Mouse (Mus musculus) fat pad, adult 2 months (tissue): ENCODE data around the gene Slc29a3.
A peak's percentile ranks its signal among the peaks of the same experiment; 100 is the strongest.
"Not testable (repeated sequence)": the region's sequence is repeated elsewhere in the genome, so short reads cannot be mapped to it uniquely, and the experiment has no call there.

Experiments
- DNase-seq: peaks from one replicate; pipeline ENCODE4 v3.0.0-alpha.2; 2011; ENCODE audit warnings: low read depth, low spot score; ENCODE audit errors: extremely low read depth

The Slc29a3 gene

GRCm38 (mm10) chr10:60768614-60769013 lies 16.0 kb upstream of the Slc29a3 start:
- no peak for DNase-seq

- DNase-seq, result no peak
Observed at GRCm38 (mm10) chr10:60767400-60767799, 14.8 kb upstream of the Slc29a3 start.

GRCm38 (mm10) chr10:60762126-60762525 lies 9.5 kb upstream of the Slc29a3 start:
- no peak for DNase-seq

GRCm38 (mm10) chr10:60760377-60760776 lies 7.8 kb upstream of the Slc29a3 start:
- DNase-seq, result peak; percentile 28

GRCm38 (mm10) chr10:60756992-60757391 lies 4.4 kb upstream of the Slc29a3 start:
- no peak for DNase-seq

GRCm38 (mm10) chr10:60756146-60756545 lies 3.6 kb upstream of the Slc29a3 start:
- DNase-seq, result no peak

- no peak for DNase-seq
Observed at GRCm38 (mm10) chr10:60753941-60754340, 1.3 kb upstream of the Slc29a3 start.

- no peak for DNase-seq
Observed at GRCm38 (mm10) chr10:60753261-60753660, 667 bp upstream of the Slc29a3 start.

GRCm38 (mm10) chr10:60747667-60748212 lies 4.9 kb downstream of the Slc29a3 start:
- no peak for DNase-seq

- DNase-seq, result no peak
Observed at GRCm38 (mm10) chr10:60746512-60746911, 6.1 kb downstream of the Slc29a3 start.

- DNase-seq, result no peak
Observed at GRCm38 (mm10) chr10:60744543-60745290, 7.9 kb downstream of the Slc29a3 start.

- no peak for DNase-seq
Observed at GRCm38 (mm10) chr10:60743681-60744080, 8.9 kb downstream of the Slc29a3 start.

GRCm38 (mm10) chr10:60742942-60743341 lies 9.7 kb downstream of the Slc29a3 start:
- DNase-seq, result no peak

GRCm38 (mm10) chr10:60742296-60742695 lies 10.3 kb downstream of the Slc29a3 start:
- DNase-seq, result not testable (repeated sequence)

- DNase-seq, result no peak
Observed at GRCm38 (mm10) chr10:60741435-60741834, 11.2 kb downstream of the Slc29a3 start.

- no peak for DNase-seq
Observed at GRCm38 (mm10) chr10:60739619-60740363, 12.8 kb downstream of the Slc29a3 start.

- DNase-seq, result no peak
Observed at GRCm38 (mm10) chr10:60737886-60738640, 14.5 kb downstream of the Slc29a3 start.

GRCm38 (mm10) chr10:60737169-60737728 lies 15.3 kb downstream of the Slc29a3 start:
- no peak for DNase-seq

GRCm38 (mm10) chr10:60735737-60736136 lies 16.9 kb downstream of the Slc29a3 start:
- no peak for DNase-seq

GRCm38 (mm10) chr10:60733471-60733870 lies 19.1 kb downstream of the Slc29a3 start:
- no peak for DNase-seq

- no peak for DNase-seq
Observed at GRCm38 (mm10) chr10:60732397-60732861, 20.2 kb downstream of the Slc29a3 start.
